Mouse (Mus musculus) lung, embryonic 14.5 days (tissue): ENCODE measurements at regions not wholly inside any gene's neighbourhood (a gene's known extent, or its start where the extent isn't known, plus 50 kb on each side); places are given as distances from the start of the nearest gene placed in this dataset.

Experiments
- ATAC-seq: fragments of 200-750 bp; cut with Nextera tagmentation; 2 replicates; pipeline ENCODE4 v1.8.0; 2017; ENCODE audit warnings: mild to moderate bottlenecking, moderate TSS enrichment, moderate library complexity; ENCODE audit not compliant: insufficient read depth
- DNase-seq: peaks from one replicate; pipeline ENCODE4 v3.0.0-alpha.2; 2015
- H3K27ac ChIP-seq: fragments of 300-500 bp; sonication (generic); 2 replicates; pipeline ENCODE4 v1.5.1; 2014; ENCODE audit warnings: low read depth, mild to moderate bottlenecking, moderate library complexity
- H3K27me3 ChIP-seq: fragments of 300-500 bp; sonication (generic); 2 replicates; pipeline ENCODE4 v1.6.1; 2014; ENCODE audit warnings: low read length, control low read depth; ENCODE audit not compliant: insufficient read depth
- H3K36me3 ChIP-seq: fragments of 300-500 bp; sonication (generic); 2 replicates; pipeline ENCODE4 v1.6.1; 2014; ENCODE audit warnings: control low read depth; ENCODE audit not compliant: insufficient read depth
- H3K4me1 ChIP-seq: fragments of 300-500 bp; sonication (generic); 2 replicates; pipeline ENCODE4 v1.6.1; 2014; ENCODE audit warnings: antibody characterized with exemption, control low read depth; ENCODE audit not compliant: insufficient read depth
- H3K4me2 ChIP-seq: fragments of 300-500 bp; sonication (generic); 2 replicates; pipeline ENCODE4 v1.6.1; 2014; ENCODE audit warnings: mild to moderate bottlenecking
- H3K4me3 ChIP-seq: fragments of 300-500 bp; sonication (generic); 2 replicates; pipeline ENCODE4 v1.5.1; 2014; ENCODE audit warnings: low read depth, low read length
- H3K9ac ChIP-seq: fragments of 300-500 bp; sonication (generic); 2 replicates; pipeline ENCODE4 v1.6.1; 2014
- H3K9me3 ChIP-seq: fragments of 300-500 bp; sonication (generic); 2 replicates; pipeline ENCODE4 v1.6.1; 2016; ENCODE audit warnings: low read depth, low read length, control low read depth
- CTCF ChIP-seq: IDR thresholded peaks from 2 replicates; pipeline ENCODE4 v1.5.1; 2016; ENCODE audit warnings: antibody characterized with exemption, low read depth
- WGBS: fragments of 180-500 bp; shearing (Covaris S2); extraction: QIAGEN DNeasy Blood & Tissue Kit; methylation state at CpG from one replicate; pipeline ENCODE4 v1.1.7; 2014; 5-methylcytosine and 5-hydroxymethylcytosine counted together

DNA sequence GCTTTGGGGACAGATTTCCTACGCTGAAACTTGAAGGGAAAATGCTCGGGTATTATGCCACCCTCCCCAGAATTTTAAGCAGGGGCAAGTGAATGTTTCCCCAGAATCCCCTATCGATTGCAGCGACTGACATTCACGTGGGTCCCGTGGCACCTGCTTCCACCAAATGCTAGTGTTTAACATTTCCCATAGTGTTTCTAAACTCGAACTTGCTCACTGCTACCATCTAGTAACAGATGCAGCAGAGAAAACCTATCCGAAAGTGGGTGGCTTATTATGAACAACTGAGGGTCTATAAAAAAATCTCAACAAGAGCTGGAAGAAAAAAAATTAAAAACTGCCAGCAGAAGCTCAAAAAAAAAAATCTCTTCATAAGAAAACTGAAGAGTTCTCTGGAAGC lies 284.2 kb downstream of the Rnf144a start:
- ATAC-seq (no peak), DNase-seq (no peak)
- no peak overlapping the region for H3K27ac ChIP-seq
- no peak overlapping the region for H3K4me3 ChIP-seq
- no peak overlapping the region for H3K9ac ChIP-seq
- no peak overlapping the region for H3K4me2 ChIP-seq
- no peaks in the 10 kb centered on the region for H3K9me3 ChIP-seq
- TF ChIP-seq CTCF: no peak
- peaks cover under 1% of the 10 kb centered on the region; the same call in 1 of the 2 replicates for H3K4me1 ChIP-seq
- H3K36me3 ChIP-seq: no peaks in the 10 kb centered on the region
- WGBS: 88% methylated on average over 8 of the region's 8 CpGs
- no peaks in the 10 kb centered on the region for H3K27me3 ChIP-seq

DNA sequence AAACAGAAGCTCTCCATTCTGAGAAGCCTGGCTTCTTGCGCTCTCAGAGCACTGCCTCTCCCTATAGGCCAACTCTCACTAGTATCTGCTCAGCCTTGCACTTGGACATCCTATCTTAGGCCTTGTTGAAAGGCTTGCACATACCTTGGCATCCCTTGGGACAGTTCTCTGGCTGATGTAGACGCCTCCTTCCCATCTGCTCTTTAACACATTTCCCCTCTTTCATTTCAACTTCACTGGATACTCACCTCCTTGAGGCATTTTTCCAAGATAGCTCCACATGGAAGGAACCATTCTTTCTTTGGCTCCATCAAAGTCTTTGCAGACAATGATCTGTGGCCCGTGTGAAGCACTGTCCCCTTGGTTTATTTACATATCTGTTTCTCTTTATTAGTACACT lies 285.0 kb downstream of the Rnf144a start:
- Histone ChIP-seq H3K4me2 (no peak overlapping the region), H3K27me3 (no peaks in the 10 kb centered on the region), H3K27ac (no peak overlapping the region), H3K4me1 (peaks cover 3% of the 10 kb centered on the region; the same call in 1 of the 2 replicates), H3K9me3 (no peaks in the 10 kb centered on the region), H3K36me3 (no peaks in the 10 kb centered on the region), H3K4me3 (no peak overlapping the region), H3K9ac (no peak overlapping the region)
- WGBS: 71% methylated on average over 3 of the region's 3 CpGs
- TF ChIP-seq CTCF: no peak
- ATAC-seq (no peak), DNase-seq (no peak)

DNA sequence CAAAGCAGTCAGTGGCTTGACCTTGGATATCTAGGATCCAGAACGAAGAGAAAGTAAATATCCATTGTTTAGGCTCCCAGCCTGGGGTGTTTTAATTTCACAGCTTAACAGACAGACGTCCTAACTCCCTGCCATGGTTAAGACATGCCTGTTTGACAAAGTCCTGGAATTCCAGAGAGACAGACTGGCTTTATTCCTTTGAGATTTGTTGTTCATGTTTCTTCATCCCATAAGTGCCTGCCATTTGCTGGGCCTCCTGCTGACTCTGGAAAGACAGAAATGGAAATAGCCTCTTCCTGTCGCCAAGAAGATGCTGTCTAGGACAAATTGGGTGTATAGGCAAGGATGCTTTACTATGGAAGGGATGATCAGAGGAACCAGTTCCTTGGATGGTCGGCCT lies 285.5 kb downstream of the Rnf144a start:
- Histone ChIP-seq H3K27ac (no peak overlapping the region), H3K36me3 (no peaks in the 10 kb centered on the region), H3K4me2 (no peak overlapping the region), H3K27me3 (no peaks in the 10 kb centered on the region), H3K9ac (no peak overlapping the region), H3K4me3 (no peak overlapping the region), H3K4me1 (peaks cover 3% of the 10 kb centered on the region; the same call in 1 of the 2 replicates), H3K9me3 (no peaks in the 10 kb centered on the region)
- ATAC-seq (no peak), DNase-seq (no peak)
- 40% methylated on average over 4 of the region's 4 CpGs for WGBS
- no peak for TF ChIP-seq CTCF

DNA sequence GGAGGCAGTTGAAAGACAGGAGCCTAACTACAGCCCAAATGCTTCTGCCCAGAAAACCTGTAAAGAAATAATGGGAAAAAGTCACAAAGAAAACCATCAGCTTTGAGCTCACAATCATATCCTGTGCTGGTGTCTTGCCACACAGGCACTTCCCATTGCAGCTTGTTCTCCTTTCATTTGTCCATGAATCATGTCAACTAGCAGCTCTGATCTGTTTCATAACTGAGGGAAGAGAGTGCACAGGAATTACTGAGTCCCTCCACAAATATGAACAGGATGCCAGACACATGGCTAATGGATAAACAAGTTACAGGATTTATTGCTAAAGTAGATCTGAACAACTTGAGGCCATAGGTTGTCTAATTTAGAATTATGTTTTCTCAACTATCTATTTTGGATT lies 286.2 kb downstream of the Rnf144a start:
- TF ChIP-seq CTCF: no peak
- Histone ChIP-seq H3K27ac (no peak overlapping the region), H3K4me2 (no peak overlapping the region), H3K9ac (no peak overlapping the region), H3K27me3 (no peaks in the 10 kb centered on the region), H3K36me3 (no peaks in the 10 kb centered on the region), H3K9me3 (no peaks in the 10 kb centered on the region), H3K4me1 (peaks cover 3% of the 10 kb centered on the region; the same call in 1 of the 2 replicates), H3K4me3 (no peak overlapping the region)
- no peak for ATAC-seq
- no peak for DNase-seq

DNA sequence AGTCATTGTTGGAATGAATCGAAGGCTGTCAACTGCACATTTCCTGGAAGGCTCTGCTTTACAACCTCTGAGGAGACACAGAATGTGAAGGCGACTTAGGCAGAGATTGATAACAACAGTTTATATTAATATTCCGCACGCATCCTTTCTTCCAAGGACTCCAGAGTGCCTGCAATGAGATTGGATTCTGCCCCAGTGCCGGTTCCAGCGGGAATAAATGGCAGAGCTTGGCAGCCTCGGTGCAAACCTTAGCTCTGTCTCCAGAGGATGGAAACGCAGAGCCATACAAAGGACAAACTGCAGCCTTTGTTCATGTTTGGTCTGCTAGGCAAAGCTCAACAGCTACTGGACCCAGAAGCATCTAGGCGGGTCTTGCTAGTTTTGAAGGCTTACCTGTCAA lies 288.8 kb downstream of the Rnf144a start:
- no peak overlapping the region for H3K9ac ChIP-seq
- no peaks in the 10 kb centered on the region for H3K36me3 ChIP-seq
- no peak overlapping the region for H3K27ac ChIP-seq
- H3K4me1 ChIP-seq: peaks cover 3% of the 10 kb centered on the region; the same call in 1 of the 2 replicates
- H3K9me3 ChIP-seq: no peaks in the 10 kb centered on the region
- no peak overlapping the region for H3K4me3 ChIP-seq
- TF ChIP-seq CTCF: no peak
- ATAC-seq (no peak), DNase-seq (no peak)
- WGBS: 71% methylated on average over 9 of the region's 9 CpGs
- no peaks in the 10 kb centered on the region for H3K27me3 ChIP-seq
- H3K4me2 ChIP-seq: no peak overlapping the region

DNA sequence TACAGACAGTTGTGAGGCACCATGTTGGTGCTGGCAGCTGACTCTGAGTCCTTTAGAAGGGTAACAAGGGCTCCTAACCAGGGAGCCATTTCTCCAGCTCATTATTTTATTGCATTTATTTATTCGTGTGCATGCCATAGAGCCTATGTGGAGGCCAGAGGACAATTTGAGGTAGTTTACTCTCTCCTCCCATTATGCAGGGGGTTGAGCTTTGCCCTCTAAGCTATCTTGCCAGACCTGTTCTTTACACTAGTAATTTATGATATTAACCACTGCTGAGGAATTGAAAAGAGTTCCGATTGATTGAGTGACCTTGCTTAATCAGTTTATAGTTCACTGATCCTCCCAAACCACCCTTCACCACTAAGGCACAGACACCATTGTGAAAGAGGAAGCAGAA lies 290.8 kb downstream of the Rnf144a start:
- WGBS: 83% methylated on average over 2 of the region's 2 CpGs
- ATAC-seq (no peak), DNase-seq (no peak)
- Histone ChIP-seq H3K4me2 (no peak overlapping the region), H3K36me3 (no peaks in the 10 kb centered on the region), H3K9ac (no peak overlapping the region), H3K4me3 (no peak overlapping the region), H3K27ac (no peak overlapping the region), H3K9me3 (no peaks in the 10 kb centered on the region), H3K4me1 (peaks cover 3% of the 10 kb centered on the region; the same call in 1 of the 2 replicates), H3K27me3 (no peaks in the 10 kb centered on the region)
- TF ChIP-seq CTCF: no peak

DNA sequence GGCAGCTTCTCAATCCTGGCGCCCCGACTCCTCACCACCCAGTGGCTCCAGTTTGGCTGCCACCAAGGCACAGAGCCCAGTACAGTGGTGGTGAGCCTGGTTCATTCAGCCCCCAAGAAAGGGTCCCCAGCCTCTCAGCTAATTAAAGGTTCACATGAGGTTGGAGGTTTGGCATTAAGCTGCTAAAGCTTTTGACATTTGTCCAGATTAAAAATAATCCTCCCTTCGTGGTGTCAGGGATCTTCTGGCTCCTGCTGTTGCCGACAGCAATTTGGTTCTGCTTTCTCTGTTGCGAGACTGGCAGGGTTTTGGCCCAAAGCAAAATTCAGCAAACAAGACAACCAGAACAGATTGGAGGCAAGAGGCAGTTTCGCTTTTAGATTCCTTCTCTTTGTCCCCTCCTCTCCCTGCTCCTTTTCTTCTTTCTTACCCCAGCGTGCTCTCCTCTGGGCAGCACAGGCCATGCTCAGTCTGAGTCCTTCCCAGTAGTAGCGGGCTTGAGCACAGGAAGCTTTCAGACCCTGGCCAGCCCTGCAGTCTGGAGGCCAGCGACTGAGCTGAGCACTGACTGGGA lies 299.6 kb downstream of the Rnf144a start:
- Histone ChIP-seq H3K9me3 (no peaks in the 10 kb centered on the region), H3K4me1 (no peaks in the 10 kb centered on the region), H3K4me3 (no peak overlapping the region), H3K27me3 (no peaks in the 10 kb centered on the region), H3K4me2 (no peak overlapping the region), H3K27ac (no peak overlapping the region), H3K36me3 (no peaks in the 10 kb centered on the region), H3K9ac (no peak overlapping the region)
- no peak for TF ChIP-seq CTCF
- WGBS: 67% methylated on average over 9 of the region's 9 CpGs
- DNase-seq (no peak), ATAC-seq (no peak)
